Mouse (Mus musculus) kidney, embryonic 16.5 days (tissue): ENCODE results near the gene Gm20869. TPM values are rescaled to one million over a fixed set of nuclear protein-coding genes. Genes with fewer than 3 reads are reported as not detected.
"Not testable (repeated sequence)": the region's sequence is repeated elsewhere in the genome, so short reads cannot be mapped to it uniquely, and the experiment has no call there.

ENCODE experiments used
- ATAC-seq: fragments of 200-750 bp; cut with Nextera tagmentation; 2 replicates; pipeline ENCODE4 v1.8.0; 2017; ENCODE audit warnings: moderate TSS enrichment; ENCODE audit not compliant: low FRiP score, low TSS enrichment
- H3K27ac ChIP-seq: fragments of 300-500 bp; sonication (generic); 2 replicates; pipeline ENCODE4 v1.5.1; 2014; ENCODE audit warnings: low read length
- H3K27me3 ChIP-seq: fragments of 300-500 bp; sonication (generic); 2 replicates; pipeline ENCODE4 v1.6.1; 2014; ENCODE audit warnings: low read length, control low read depth, mixed read lengths; ENCODE audit not compliant: insufficient read depth
- H3K36me3 ChIP-seq: fragments of 300-500 bp; sonication (generic); 2 replicates; pipeline ENCODE4 v1.6.1; 2014; ENCODE audit warnings: low read length, control low read depth, mixed read lengths; ENCODE audit not compliant: insufficient read depth
- H3K4me1 ChIP-seq: fragments of 300-500 bp; sonication (generic); 2 replicates; pipeline ENCODE4 v1.6.1; 2014; ENCODE audit warnings: low read length, control low read depth, mixed read lengths; ENCODE audit not compliant: insufficient read depth
- H3K4me2 ChIP-seq: fragments of 300-500 bp; sonication (generic); replicated peaks from 2 replicates; pipeline ENCODE4 v1.6.1; 2014; ENCODE audit warnings: low read depth, low read length
- H3K4me3 ChIP-seq: fragments of 300-500 bp; sonication (generic); 2 replicates; pipeline ENCODE4 v1.5.1; 2014; ENCODE audit warnings: mild to moderate bottlenecking, low read length
- H3K9ac ChIP-seq: fragments of 300-500 bp; sonication (generic); replicated peaks from 2 replicates; pipeline ENCODE4 v1.6.1; 2014; ENCODE audit warnings: low read length
- H3K9me3 ChIP-seq: fragments of 300-500 bp; sonication (generic); 2 replicates; pipeline ENCODE4 v1.6.1; 2016; ENCODE audit warnings: low read length, control low read depth
- WGBS: fragments of 180-500 bp; shearing (Covaris S2); extraction: QIAGEN DNeasy Blood & Tissue Kit; methylation state at CpG from one replicate; pipeline ENCODE4 v1.1.7; 2014; 5-methylcytosine and 5-hydroxymethylcytosine counted together
- polyA plus RNA-seq: library from polyadenylated mRNA; unstranded; fragments of >200 nt; fragmentation: Nextera tagmentation; extraction: Ambion mirVana; gene quantifications from 2 replicates; pipeline ENCODE4 v1.2.1, GENCODE M21; 2015

Gm20869 gene
- polyA plus RNA-seq: not detected in 2 replicates

DNA sequence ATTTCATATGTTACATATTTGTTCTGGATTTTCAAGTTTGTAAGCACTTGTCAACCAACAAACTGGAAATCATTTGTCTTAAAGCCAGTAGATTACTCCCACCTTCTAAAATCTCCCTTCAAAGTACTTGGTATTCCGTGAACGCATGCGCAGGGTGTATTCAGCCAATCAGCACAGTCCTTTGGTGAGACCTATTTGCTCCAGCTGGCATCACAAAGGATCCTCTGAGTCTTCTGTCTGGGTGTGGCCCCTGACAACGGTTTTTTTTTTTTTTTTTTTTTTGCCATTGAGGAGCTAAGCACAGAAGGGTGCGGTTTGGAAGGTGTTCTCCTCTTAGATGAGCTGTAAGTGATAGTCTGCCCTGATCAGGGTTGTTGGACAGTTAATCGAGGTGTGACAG lies at the start of gene Gm20869:
TSS of gene Gm20869 (plus strand) at position 301 of the 400 bp plus-strand sequence.
- not testable (repeated sequence) for H3K9me3 ChIP-seq, H3K4me1 ChIP-seq, H3K27me3 ChIP-seq, H3K27ac ChIP-seq, H3K9ac ChIP-seq, H3K36me3 ChIP-seq, H3K4me3 ChIP-seq, ATAC-seq, H3K4me2 ChIP-seq
- no CpG with 5 or more reads among the region's 6 CpGs for WGBS

Other genes with a start within 250 kb of the Gm20869 start
- not detected in 2 replicates for gene Gm20870, start 222.6 kb downstream of the Gm20869 start, polyA plus RNA-seq